Mouse (Mus musculus) cerebellum, adult 9-11 months (tissue): ENCODE results near the gene Erbb3.

Experiments used
- DNase-seq: peaks from one replicate; pipeline ENCODE4 v3.0.0; 2022

Erbb3 gene

GRCm38 (mm10) chr10:128524732-128525662 is 64.5 kb downstream of the Erbb3 start:
- DNase-seq = peak; percentile 65

GRCm38 (mm10) chr10:128524111-128524731 is 65.2 kb downstream of the Erbb3 start:
- DNase-seq = no peak

- DNase-seq = no peak
Measured at GRCm38 (mm10) chr10:128522351-128522750, 67.1 kb downstream of the Erbb3 start.

GRCm38 (mm10) chr10:128520591-128520990 is 68.9 kb downstream of the Erbb3 start:
- no peak for DNase-seq

- DNase-seq = peak; percentile 63
Measured at GRCm38 (mm10) chr10:128518833-128519232, 70.6 kb downstream of the Erbb3 start.
